Mouse (Mus musculus): ENCODE data around the gene Ovol3. TPM values are rescaled to one million over a fixed set of nuclear protein-coding genes. Genes with fewer than 3 reads are reported as not detected.
A peak's percentile ranks its signal among the peaks of the same experiment; 100 is the strongest.

Ovol3 gene
- total and polyA plus RNA-seq, 2 experiments from 2014 or later: not detected

DNA sequence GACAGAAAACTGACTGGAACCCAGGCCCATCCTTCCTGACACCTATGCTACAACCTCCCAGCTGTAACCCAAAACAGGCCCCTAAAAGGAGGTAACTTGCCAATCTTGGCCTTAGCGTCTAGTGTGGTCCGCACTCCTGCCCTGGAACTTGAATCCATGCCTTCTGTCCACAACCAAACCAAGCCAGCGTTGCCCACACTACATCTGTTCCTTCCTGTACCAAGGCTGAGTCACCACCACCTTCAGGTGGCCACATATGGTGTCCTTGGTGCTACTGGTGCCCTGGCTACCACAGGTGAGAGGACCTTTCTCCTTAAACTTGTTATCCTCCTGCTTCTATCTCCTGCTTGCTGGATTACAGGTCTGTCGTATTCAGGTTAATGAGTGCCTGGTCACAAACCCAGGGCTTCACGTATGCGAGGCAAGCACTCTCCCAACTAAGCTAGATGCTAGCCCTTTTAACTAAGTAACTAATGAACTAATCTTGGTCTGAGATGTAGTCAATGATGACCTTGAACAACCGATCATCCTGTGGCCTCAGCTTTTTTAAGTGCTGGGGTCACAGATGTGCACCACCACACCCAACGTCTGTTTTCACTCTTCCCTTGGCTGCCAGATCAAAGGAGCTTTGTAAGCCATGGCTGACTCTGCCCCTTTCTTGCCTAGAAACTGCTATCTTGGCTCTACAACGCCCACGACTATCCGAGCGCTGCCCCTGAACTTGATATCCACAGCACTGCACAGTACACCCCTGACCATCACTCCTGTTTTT is 47.0 kb downstream of the Ovol3 start:
- Histone ChIP-seq H3K27ac (ENCODE audit: low read depth, low read length) (no peak overlapping the region), H3K9ac (replicated peaks; ENCODE audit: low read length, poor library complexity, severe bottlenecking) (no peak overlapping the region), H3K27me3 (ENCODE audit: insufficient read depth, low read length) (no peaks in the 10 kb centered on the region), H3K36me3 (ENCODE audit: insufficient read depth, low read length) (peaks cover 54% of the 10 kb centered on the region), H3K4me1 (ENCODE audit: insufficient read depth, low read length) (peaks cover 6% of the 10 kb centered on the region; the same call in 1 of the 2 replicates), H3K4me2 (ENCODE audit: low read depth, low read length, poor library complexity, severe bottlenecking) (no peak overlapping the region), H3K4me3 (ENCODE audit: low read depth, low read length) (no peak overlapping the region), H3K9me3 (ENCODE audit: low read length) (no peaks in the 10 kb centered on the region)
- TF ChIP-seq CTCF (IDR thresholded peaks at IDR 0.05): no peak
- 88% methylated on average over 12 of the region's 12 CpGs for WGBS
- DNase-seq (ENCODE audit: low spot score): no peak
- no peak for ATAC-seq (ENCODE audit: low FRiP score)

DNA sequence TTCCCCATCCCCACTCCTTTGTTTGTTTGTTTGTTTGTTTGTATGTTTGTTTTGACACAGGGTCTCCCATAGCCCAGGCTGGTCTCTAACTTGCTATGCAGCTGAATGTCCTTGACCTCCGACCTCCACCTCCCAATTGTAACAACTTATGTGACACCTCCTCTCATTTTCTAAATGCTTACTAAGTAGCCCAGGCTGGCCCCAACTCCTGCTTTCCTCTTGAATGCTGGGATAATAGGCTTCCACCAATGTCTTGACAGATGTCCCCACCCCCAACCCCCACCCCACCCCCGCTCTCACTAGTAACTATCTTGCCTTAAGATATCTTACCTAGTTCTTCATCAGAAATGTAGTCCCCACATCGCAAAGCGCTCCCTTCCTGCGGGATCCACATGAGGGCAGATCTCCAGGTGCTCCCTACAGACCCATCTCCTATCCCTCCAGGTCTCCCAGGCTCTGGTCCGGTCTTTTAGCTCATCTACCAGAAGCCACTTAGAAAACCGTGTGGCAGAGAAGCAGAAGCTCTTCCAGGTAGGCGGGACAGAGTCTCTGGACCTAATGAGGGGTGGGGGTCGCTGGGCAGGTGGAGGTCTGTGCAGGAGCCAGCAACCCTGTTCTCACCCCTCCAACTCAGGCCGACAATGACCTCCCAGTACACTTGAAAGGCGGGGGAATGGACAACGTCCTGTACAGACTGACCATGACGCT is 50.7 kb downstream of the Ovol3 start:
- DNase-seq (ENCODE audit: low spot score) (no peak), ATAC-seq (ENCODE audit: low FRiP score) (no peak)
- Histone ChIP-seq H3K4me3 (ENCODE audit: low read depth, low read length) (no peak overlapping the region), H3K27me3 (ENCODE audit: insufficient read depth, low read length) (no peaks in the 10 kb centered on the region), H3K4me2 (ENCODE audit: low read depth, low read length, poor library complexity, severe bottlenecking) (no peak overlapping the region), H3K27ac (ENCODE audit: low read depth, low read length) (no peak overlapping the region), H3K4me1 (ENCODE audit: insufficient read depth, low read length) (no peaks in the 10 kb centered on the region), H3K36me3 (ENCODE audit: insufficient read depth, low read length) (peaks cover 41% of the 10 kb centered on the region), H3K9me3 (ENCODE audit: low read length) (no peaks in the 10 kb centered on the region), H3K9ac (replicated peaks; ENCODE audit: low read length, poor library complexity, severe bottlenecking) (no peak overlapping the region)
- 79% methylated on average over 13 of the region's 13 CpGs for WGBS
- no peak for TF ChIP-seq CTCF (IDR thresholded peaks at IDR 0.05)

DNA sequence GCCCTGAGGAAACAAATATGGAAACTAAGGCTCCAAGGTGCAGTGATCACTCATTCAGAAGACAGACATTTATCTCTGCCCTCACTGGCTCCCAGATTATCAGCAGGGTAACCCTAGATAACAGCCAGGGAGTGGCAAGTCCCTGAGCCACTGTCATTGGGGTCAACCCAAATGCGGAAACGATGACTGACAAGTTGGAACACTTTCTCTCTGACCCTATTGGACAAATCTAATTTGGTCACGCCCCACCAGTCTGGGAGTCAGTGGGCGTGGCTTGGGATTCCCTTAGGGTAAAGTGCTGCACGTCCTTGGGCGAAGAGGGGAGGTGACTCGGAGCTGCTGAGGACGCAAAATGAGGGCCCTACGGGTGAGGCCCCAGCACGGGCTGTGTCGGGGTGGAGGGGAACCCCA is 51.6 kb downstream of the Ovol3 start, which contains the start of gene Cox7a1:
Cox7a1 (plus strand) TSS at position 266 of the 411 bp plus-strand sequence.
- H3K4me2 ChIP-seq (ENCODE audit: low read depth, low read length, poor library complexity, severe bottlenecking): peak within 1 kb of the TSS; percentile 28
- TF ChIP-seq CTCF (IDR thresholded peaks at IDR 0.05): no peak
- 2% methylated on average over 11 of the region's 11 CpGs for WGBS
- H3K4me1 ChIP-seq (ENCODE audit: insufficient read depth, low read length): no peaks in the 10 kb centered on the region
- 0 out of 2 replicates have a peak within 1 kb of the TSS, but pooled peaks have one; percentile 7 for H3K4me3 ChIP-seq (ENCODE audit: low read depth, low read length)
- H3K36me3 ChIP-seq (ENCODE audit: insufficient read depth, low read length): peaks cover 40% of the 10 kb centered on the region
- H3K9ac ChIP-seq (replicated peaks; ENCODE audit: low read length, poor library complexity, severe bottlenecking): no peak within 1 kb of the TSS
- H3K9me3 ChIP-seq (ENCODE audit: low read length): no peaks in the 10 kb centered on the region
- DNase-seq (ENCODE audit: low spot score): peak; percentile 69
- H3K27me3 ChIP-seq (ENCODE audit: insufficient read depth, low read length): no peaks in the 10 kb centered on the region
- ATAC-seq (ENCODE audit: low FRiP score): no peak
- no peak within 1 kb of the TSS for H3K27ac ChIP-seq (ENCODE audit: low read depth, low read length)

Other genes with a start within 250 kb of the Ovol3 start
- 13.0 and 16.5 TPM in 2 replicates for gene Zfp14, start 184.3 kb downstream of the Ovol3 start, total RNA-seq (2014; rRNA removed)
- 5.8 and 8.7 TPM in 2 replicates for gene Zfp14, start 184.3 kb downstream of the Ovol3 start, polyA plus RNA-seq (2015; fragmentation: Nextera tagmentation; extraction: Ambion mirVana)
- 5.3 and 6.4 TPM in 2 replicates for gene Zfp82, start 162.8 kb downstream of the Ovol3 start, total RNA-seq (2014; rRNA removed)
- 5.4 and 6.4 TPM in 2 replicates for gene Zfp82, start 162.8 kb downstream of the Ovol3 start, polyA plus RNA-seq (2015; fragmentation: Nextera tagmentation; extraction: Ambion mirVana)
- gene Gm26920, start 145.3 kb downstream of the Ovol3 start, total RNA-seq (2014; rRNA removed): not detected in 2 replicates
- 0.63 and 1.3 TPM in 2 replicates for gene Gm26920, start 145.3 kb downstream of the Ovol3 start, polyA plus RNA-seq (2015; fragmentation: Nextera tagmentation; extraction: Ambion mirVana)
- gene Zfp566, start 145.2 kb downstream of the Ovol3 start, total RNA-seq (2014; rRNA removed): 0.93 and 3.8 TPM in 2 replicates
- 16.2 and 18.0 TPM in 2 replicates for gene Zfp566, start 145.2 kb downstream of the Ovol3 start, polyA plus RNA-seq (2015; fragmentation: Nextera tagmentation; extraction: Ambion mirVana)
- 39.4 and 47.4 TPM in 2 replicates for gene Zfp260, start 140.9 kb downstream of the Ovol3 start, total RNA-seq (2014; rRNA removed)
- 43.6 and 44.4 TPM in 2 replicates for gene Zfp260, start 140.9 kb downstream of the Ovol3 start, polyA plus RNA-seq (2015; fragmentation: Nextera tagmentation; extraction: Ambion mirVana)
- gene Zfp382, start 113.8 kb downstream of the Ovol3 start, total RNA-seq (2014; rRNA removed): 23.0 and 24.7 TPM in 2 replicates
- gene Zfp382, start 113.8 kb downstream of the Ovol3 start, polyA plus RNA-seq (2015; fragmentation: Nextera tagmentation; extraction: Ambion mirVana): 14.5 and 14.7 TPM in 2 replicates
- 49.8 and 52.1 TPM in 2 replicates for gene Zfp146, start 66.0 kb downstream of the Ovol3 start, total RNA-seq (2014; rRNA removed)
- 5.9 and 7.2 TPM in 2 replicates for gene Zfp146, start 66.0 kb downstream of the Ovol3 start, polyA plus RNA-seq (2015; fragmentation: Nextera tagmentation; extraction: Ambion mirVana)
- not detected in 2 replicates for gene Cox7a1, start 51.6 kb downstream of the Ovol3 start, total RNA-seq (2014; rRNA removed)
- gene Cox7a1, start 51.6 kb downstream of the Ovol3 start, polyA plus RNA-seq (2015; fragmentation: Nextera tagmentation; extraction: Ambion mirVana): 7.3 and 8.8 TPM in 2 replicates
- 201 and 272 TPM in 2 replicates for gene Capns1, start 36.9 kb downstream of the Ovol3 start, total RNA-seq (2014; rRNA removed)
- 58.0 and 62.4 TPM in 2 replicates for gene Capns1, start 36.9 kb downstream of the Ovol3 start, polyA plus RNA-seq (2015; fragmentation: Nextera tagmentation; extraction: Ambion mirVana)
- gene Polr2i, start 3.8 kb downstream of the Ovol3 start, total RNA-seq (2014; rRNA removed): 93.3 and 126 TPM in 2 replicates
- gene Polr2i, start 3.8 kb downstream of the Ovol3 start, polyA plus RNA-seq (2015; fragmentation: Nextera tagmentation; extraction: Ambion mirVana): 190 and 196 TPM in 2 replicates
- 127 and 149 TPM in 2 replicates for gene Tbcb, start 3.5 kb downstream of the Ovol3 start, total RNA-seq (2014; rRNA removed)
- 483 and 527 TPM in 2 replicates for gene Tbcb, start 3.5 kb downstream of the Ovol3 start, polyA plus RNA-seq (2015; fragmentation: Nextera tagmentation; extraction: Ambion mirVana)
- gene Thap8, start 44.4 kb upstream of the Ovol3 start, total RNA-seq (2014; rRNA removed): 0.71 TPM in 1 of 2 replicates, not detected in the other
- gene Thap8, start 44.4 kb upstream of the Ovol3 start, polyA plus RNA-seq (2015; fragmentation: Nextera tagmentation; extraction: Ambion mirVana): 0.38 and 0.57 TPM in 2 replicates
- 1.7 and 24.3 TPM in 2 replicates for gene Wdr62, start 44.7 kb upstream of the Ovol3 start, total RNA-seq (2014; rRNA removed)
- 3.3 and 4.1 TPM in 2 replicates for gene Wdr62, start 44.7 kb upstream of the Ovol3 start, polyA plus RNA-seq (2015; fragmentation: Nextera tagmentation; extraction: Ambion mirVana)
- gene Clip3, start 56.0 kb upstream of the Ovol3 start, total RNA-seq (2014; rRNA removed): 140 and 197 TPM in 2 replicates
- gene Clip3, start 56.0 kb upstream of the Ovol3 start, polyA plus RNA-seq (2015; fragmentation: Nextera tagmentation; extraction: Ambion mirVana): 144 and 155 TPM in 2 replicates
- 76.1 and 121 TPM in 2 replicates for gene Alkbh6, start 73.0 kb upstream of the Ovol3 start, total RNA-seq (2014; rRNA removed)
- gene Alkbh6, start 73.0 kb upstream of the Ovol3 start, polyA plus RNA-seq (2015; fragmentation: Nextera tagmentation; extraction: Ambion mirVana): 129 and 140 TPM in 2 replicates
- 7.3 and 14.1 TPM in 2 replicates for gene Syne4, start 79.1 kb upstream of the Ovol3 start, total RNA-seq (2014; rRNA removed)
- 11.7 and 13.6 TPM in 2 replicates for gene Syne4, start 79.1 kb upstream of the Ovol3 start, polyA plus RNA-seq (2015; fragmentation: Nextera tagmentation; extraction: Ambion mirVana)
- gene E130208F15Rik, start 86.0 kb upstream of the Ovol3 start, total RNA-seq (2014; rRNA removed): 0.05 and 0.19 TPM in 2 replicates
- gene E130208F15Rik, start 86.0 kb upstream of the Ovol3 start, polyA plus RNA-seq (2015; fragmentation: Nextera tagmentation; extraction: Ambion mirVana): not detected in 2 replicates
- 11.5 and 14.7 TPM in 2 replicates for gene Sdhaf1, start 88.2 kb upstream of the Ovol3 start, total RNA-seq (2014; rRNA removed)
- gene Sdhaf1, start 88.2 kb upstream of the Ovol3 start, polyA plus RNA-seq (2015; fragmentation: Nextera tagmentation; extraction: Ambion mirVana): 16.5 and 16.8 TPM in 2 replicates
- gene Lrfn3, start 127.0 kb upstream of the Ovol3 start, total RNA-seq (2014; rRNA removed): 44.8 and 47.5 TPM in 2 replicates
- gene Lrfn3, start 127.0 kb upstream of the Ovol3 start, polyA plus RNA-seq (2015; fragmentation: Nextera tagmentation; extraction: Ambion mirVana): 22.1 and 24.8 TPM in 2 replicates
- 20.6 and 23.5 TPM in 2 replicates for gene Tyrobp, start 178.0 kb upstream of the Ovol3 start, total RNA-seq (2014; rRNA removed)
- 43.7 and 46.5 TPM in 2 replicates for gene Tyrobp, start 178.0 kb upstream of the Ovol3 start, polyA plus RNA-seq (2015; fragmentation: Nextera tagmentation; extraction: Ambion mirVana)
- not detected in 2 replicates for gene Hcst, start 184.1 kb upstream of the Ovol3 start, total RNA-seq (2014; rRNA removed)
- gene Hcst, start 184.1 kb upstream of the Ovol3 start, polyA plus RNA-seq (2015; fragmentation: Nextera tagmentation; extraction: Ambion mirVana): 0.54 and 0.76 TPM in 2 replicates
- 2.1 and 2.2 TPM in 2 replicates for gene Nfkbid, start 186.0 kb upstream of the Ovol3 start, total RNA-seq (2014; rRNA removed)
- gene Nfkbid, start 186.0 kb upstream of the Ovol3 start, polyA plus RNA-seq (2015; fragmentation: Nextera tagmentation; extraction: Ambion mirVana): 2.2 and 2.8 TPM in 2 replicates
- gene Aplp1, start 209.8 kb upstream of the Ovol3 start, total RNA-seq (2014; rRNA removed): 923 and 924 TPM in 2 replicates
- gene Aplp1, start 209.8 kb upstream of the Ovol3 start, polyA plus RNA-seq (2015; fragmentation: Nextera tagmentation; extraction: Ambion mirVana): 811 and 814 TPM in 2 replicates
- 0.99 and 4.9 TPM in 2 replicates for gene Kirrel2, start 222.0 kb upstream of the Ovol3 start, total RNA-seq (2014; rRNA removed)
- gene Kirrel2, start 222.0 kb upstream of the Ovol3 start, polyA plus RNA-seq (2015; fragmentation: Nextera tagmentation; extraction: Ambion mirVana): 0.32 and 0.43 TPM in 2 replicates
- 0.33 TPM in 1 of 2 replicates, not detected in the other for gene Nphs1, start 222.6 kb upstream of the Ovol3 start, total RNA-seq (2014; rRNA removed)
- 0.11 TPM in 1 of 2 replicates, not detected in the other for gene Nphs1, start 222.6 kb upstream of the Ovol3 start, polyA plus RNA-seq (2015; fragmentation: Nextera tagmentation; extraction: Ambion mirVana)